Mouse (Mus musculus) midbrain, postnatal 0 days (tissue): ENCODE measurements at regions not wholly inside any gene's neighbourhood (a gene's known extent, or its start where the extent isn't known, plus 50 kb on each side); places are given as distances from the start of the nearest gene placed in this dataset.
A peak's percentile ranks its signal among the peaks of the same experiment; 100 is the strongest.

Experiments
- ATAC-seq: fragments of 200-750 bp; cut with Nextera tagmentation; 2 replicates; pipeline ENCODE4 v1.8.0; 2017; ENCODE audit warnings: moderate number of reproducible peaks, mild to moderate bottlenecking, moderate TSS enrichment, moderate library complexity; ENCODE audit not compliant: low FRiP score
- DNase-seq: peaks from one replicate; pipeline ENCODE4 v3.0.0-alpha.2; 2015; ENCODE audit warnings: low spot score
- H3K27ac ChIP-seq: fragments of 300-500 bp; sonication (generic); 2 replicates; pipeline ENCODE4 v1.5.1; 2014; ENCODE audit warnings: low read depth, mild to moderate bottlenecking, low read length, mixed read lengths
- H3K27me3 ChIP-seq: fragments of 300-500 bp; sonication (generic); 2 replicates; pipeline ENCODE4 v1.6.1; 2014; ENCODE audit warnings: low read length, control low read depth, mixed read lengths; ENCODE audit not compliant: insufficient read depth
- H3K36me3 ChIP-seq: fragments of 300-500 bp; sonication (generic); 2 replicates; pipeline ENCODE4 v1.6.1; 2014; ENCODE audit warnings: low read length, control low read depth, mixed read lengths; ENCODE audit not compliant: insufficient read depth
- H3K4me1 ChIP-seq: fragments of 300-500 bp; sonication (generic); 2 replicates; pipeline ENCODE4 v1.6.1; 2014; ENCODE audit warnings: mild to moderate bottlenecking, control low read depth, antibody characterized with exemption, low read length, mixed read lengths; ENCODE audit not compliant: insufficient read depth
- H3K4me2 ChIP-seq: fragments of 300-500 bp; sonication (generic); 2 replicates; pipeline ENCODE4 v1.6.1; 2014; ENCODE audit warnings: low read depth, mild to moderate bottlenecking, low read length, mixed read lengths; ENCODE audit not compliant: poor library complexity, severe bottlenecking
- H3K4me3 ChIP-seq: fragments of 300-500 bp; sonication (generic); 2 replicates; pipeline ENCODE4 v1.5.1; 2014; ENCODE audit warnings: low read depth, mild to moderate bottlenecking, low read length, moderate library complexity
- H3K9ac ChIP-seq: fragments of 300-500 bp; sonication (generic); replicated peaks from 2 replicates; pipeline ENCODE4 v1.6.1; 2014; ENCODE audit warnings: mild to moderate bottlenecking, low read length, moderate library complexity, mixed read lengths; ENCODE audit not compliant: poor library complexity, severe bottlenecking
- H3K9me3 ChIP-seq: fragments of 300-500 bp; sonication (generic); 2 replicates; pipeline ENCODE4 v1.6.1; 2016; ENCODE audit warnings: low read length, control low read depth
- CTCF ChIP-seq: IDR thresholded peaks from 2 replicates; pipeline ENCODE4 v1.5.1; 2016; ENCODE audit warnings: antibody characterized with exemption, mild to moderate bottlenecking
- WGBS: fragments of 180-500 bp; shearing (Covaris S2); extraction: QIAGEN DNeasy Blood & Tissue Kit; methylation state at CpG from one replicate; pipeline ENCODE4 v1.1.7; 2014; 5-methylcytosine and 5-hydroxymethylcytosine counted together

DNA sequence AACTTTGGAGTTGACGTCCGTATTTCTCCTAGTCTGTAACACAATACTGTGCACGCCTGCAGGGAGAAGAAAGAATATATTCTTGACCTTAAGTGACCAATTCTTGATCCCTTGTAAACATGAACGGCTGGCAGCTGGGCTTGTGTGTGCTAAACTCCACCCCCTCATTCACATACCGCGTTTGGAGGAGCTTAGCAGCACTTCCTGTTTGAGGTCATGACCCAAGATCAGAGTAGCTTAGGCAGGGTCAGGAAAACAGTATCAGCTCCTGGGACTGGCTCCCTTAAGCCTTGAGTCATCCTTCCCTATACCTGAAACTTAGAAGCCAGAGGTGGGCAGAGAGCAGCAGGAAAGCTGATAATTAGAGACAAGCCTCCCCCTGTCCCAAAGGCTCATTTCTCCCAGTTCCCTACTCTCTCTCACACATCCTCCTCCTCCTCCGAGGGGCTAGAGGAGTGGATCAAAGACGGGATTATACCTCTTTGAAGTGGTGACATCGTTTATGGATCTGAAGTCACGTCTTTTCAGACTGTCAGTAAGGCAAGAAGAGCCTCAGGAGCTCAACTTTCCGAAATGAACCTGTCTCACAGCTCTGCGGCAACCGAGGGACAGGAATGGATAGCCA, 127.3 kb upstream of the Zfand5 start:
- no peak overlapping the region for H3K9ac ChIP-seq
- H3K4me3 ChIP-seq: no peak overlapping the region
- H3K4me2 ChIP-seq: 0 out of 2 replicates have a peak overlapping the region, but pooled peaks have one; percentile 4
- no peak overlapping the region for H3K27ac ChIP-seq
- TF ChIP-seq CTCF: no peak
- H3K4me1 ChIP-seq: peaks cover 5% of the 10 kb centered on the region; the same call in 1 of the 2 replicates
- 11% methylated on average over 13 of the region's 13 CpGs for WGBS
- DNase-seq (no peak), ATAC-seq (no peak)
- H3K9me3 ChIP-seq: no peaks in the 10 kb centered on the region
- H3K27me3 ChIP-seq: no peaks in the 10 kb centered on the region
- no peaks in the 10 kb centered on the region for H3K36me3 ChIP-seq

DNA sequence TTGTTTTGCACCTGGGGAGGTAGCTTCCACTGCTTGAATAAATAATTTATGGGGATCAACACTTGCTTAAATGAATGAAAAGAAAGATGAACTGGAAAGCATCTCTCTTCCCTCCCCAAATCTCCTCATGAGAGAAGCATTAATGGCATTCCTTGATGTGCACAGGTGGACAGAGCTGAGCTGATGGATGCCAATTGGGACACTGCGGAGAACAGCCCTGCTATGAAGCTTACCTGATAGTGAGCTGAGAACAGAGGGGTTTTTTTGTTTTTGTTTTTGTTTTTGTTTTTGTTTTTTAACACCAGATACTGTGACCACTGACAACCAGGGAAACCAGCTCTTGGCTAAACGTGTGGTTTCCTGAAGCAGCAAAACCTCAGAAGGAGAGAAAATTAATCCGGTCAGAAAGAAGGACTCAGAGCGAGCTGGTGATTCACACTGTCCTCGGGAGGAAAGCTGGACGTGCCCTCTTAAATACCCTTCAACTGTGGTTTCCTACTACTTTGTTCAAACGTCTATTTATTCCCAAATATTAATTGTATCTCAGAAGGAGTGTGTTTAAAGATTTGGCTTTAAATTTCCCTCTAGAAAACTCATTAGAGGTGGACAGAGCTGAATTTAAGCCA, 128.0 kb upstream of the Zfand5 start:
- no peak for ATAC-seq
- Histone ChIP-seq H3K36me3 (no peaks in the 10 kb centered on the region), H3K4me3 (no peak overlapping the region), H3K4me2 (no peak overlapping the region), H3K9ac (no peak overlapping the region), H3K27me3 (no peaks in the 10 kb centered on the region), H3K9me3 (no peaks in the 10 kb centered on the region), H3K27ac (no peak overlapping the region), H3K4me1 (peaks cover 5% of the 10 kb centered on the region; the same call in 1 of the 2 replicates)
- TF ChIP-seq CTCF: no peak
- 28% methylated on average over 7 of the region's 7 CpGs for WGBS
- no peak for DNase-seq

DNA sequence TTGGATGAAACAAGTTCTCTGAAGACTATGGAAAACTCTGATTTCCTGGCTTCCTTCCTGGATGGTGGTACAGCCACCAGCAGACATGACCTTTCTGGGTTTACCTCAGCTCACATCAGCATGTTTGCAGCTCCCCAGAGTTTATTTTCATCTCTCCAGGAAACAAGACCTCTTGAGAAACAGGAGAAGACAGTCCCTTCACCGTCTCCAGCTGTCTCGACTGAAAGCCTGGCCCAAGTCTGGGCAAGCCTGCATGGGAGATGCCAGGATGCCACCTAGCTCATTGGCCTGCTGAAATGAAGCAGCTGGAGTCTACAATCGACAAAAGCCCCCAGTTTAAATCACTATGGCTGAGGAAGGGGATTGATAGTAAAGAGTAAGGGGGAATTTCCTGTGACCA, 131.6 kb upstream of the Zfand5 start:
- TF ChIP-seq CTCF: no peak
- H3K9me3 ChIP-seq: no peaks in the 10 kb centered on the region
- H3K4me3 ChIP-seq: no peak overlapping the region
- H3K4me2 ChIP-seq: no peak overlapping the region
- H3K9ac ChIP-seq: no peak overlapping the region
- 65% methylated on average over 3 of the region's 3 CpGs for WGBS
- H3K27me3 ChIP-seq: no peaks in the 10 kb centered on the region
- no peaks in the 10 kb centered on the region for H3K36me3 ChIP-seq
- ATAC-seq (no peak), DNase-seq (no peak)
- H3K27ac ChIP-seq: no peak overlapping the region
- peaks cover 7% of the 10 kb centered on the region; the same call in 1 of the 2 replicates for H3K4me1 ChIP-seq

DNA sequence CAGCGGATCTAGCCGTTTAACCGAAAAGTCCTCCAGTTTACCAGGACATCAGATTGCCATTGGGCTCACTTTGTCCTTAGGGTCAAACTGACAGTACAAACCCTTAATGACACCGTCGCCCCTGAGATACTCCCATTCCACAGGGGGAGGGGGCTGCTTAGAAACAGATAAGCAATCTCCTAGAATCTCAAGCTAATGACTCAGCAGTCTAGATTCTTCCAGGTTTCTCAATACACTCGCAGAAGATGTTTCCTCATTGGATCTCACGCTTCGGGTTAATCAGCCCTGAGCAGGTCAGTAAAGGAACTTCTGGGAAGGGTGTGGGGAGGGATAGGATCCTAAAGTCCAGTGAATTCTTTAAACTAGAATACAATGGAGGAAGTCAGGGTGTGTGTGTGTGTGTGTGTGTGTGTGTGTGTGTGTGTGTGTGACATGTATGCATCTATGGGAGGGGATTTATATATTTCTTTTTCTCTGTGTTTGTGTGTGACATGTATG, 133.0 kb upstream of the Zfand5 start:
- Histone ChIP-seq H3K4me1 (peaks cover 4% of the 10 kb centered on the region; the same call in 1 of the 2 replicates), H3K4me2 (no peak overlapping the region), H3K27ac (no peak overlapping the region), H3K9me3 (no peaks in the 10 kb centered on the region), H3K4me3 (no peak overlapping the region), H3K9ac (no peak overlapping the region), H3K36me3 (no peaks in the 10 kb centered on the region), H3K27me3 (no peaks in the 10 kb centered on the region)
- ATAC-seq (no peak), DNase-seq (no peak)
- 93% methylated on average over 8 of the region's 8 CpGs for WGBS
- no peak for TF ChIP-seq CTCF

DNA sequence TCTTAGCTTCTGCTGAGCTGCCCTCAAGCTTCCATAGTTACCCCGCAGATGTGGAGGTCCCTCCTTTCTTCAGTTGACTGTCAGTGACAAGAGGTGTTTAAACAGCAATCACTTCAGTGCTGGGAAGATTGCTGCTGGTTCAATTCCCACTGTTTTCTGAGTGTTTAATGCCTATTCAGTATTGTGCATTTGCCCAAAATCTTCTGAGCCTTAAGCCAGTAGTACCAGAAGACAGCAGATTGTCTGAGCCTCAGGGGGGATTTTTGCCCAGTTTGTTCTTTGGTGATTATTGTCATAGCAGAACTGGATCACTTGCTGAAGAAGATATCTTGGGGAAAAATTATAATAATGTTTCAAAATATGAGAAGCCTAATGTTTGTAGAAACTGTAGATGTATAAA, 135.3 kb upstream of the Zfand5 start:
- H3K4me3 ChIP-seq: no peak overlapping the region
- DNase-seq: peak; percentile 58
- H3K4me2 ChIP-seq: no peak overlapping the region
- 59% methylated on average over 1 of the region's 1 CpGs for WGBS
- no peak overlapping the region for H3K27ac ChIP-seq
- H3K36me3 ChIP-seq: no peaks in the 10 kb centered on the region
- H3K27me3 ChIP-seq: no peaks in the 10 kb centered on the region
- H3K9me3 ChIP-seq: no peaks in the 10 kb centered on the region
- no peak for ATAC-seq
- no peak overlapping the region for H3K9ac ChIP-seq
- peaks cover 4% of the 10 kb centered on the region; the same call in 1 of the 2 replicates for H3K4me1 ChIP-seq
- no peak for TF ChIP-seq CTCF

DNA sequence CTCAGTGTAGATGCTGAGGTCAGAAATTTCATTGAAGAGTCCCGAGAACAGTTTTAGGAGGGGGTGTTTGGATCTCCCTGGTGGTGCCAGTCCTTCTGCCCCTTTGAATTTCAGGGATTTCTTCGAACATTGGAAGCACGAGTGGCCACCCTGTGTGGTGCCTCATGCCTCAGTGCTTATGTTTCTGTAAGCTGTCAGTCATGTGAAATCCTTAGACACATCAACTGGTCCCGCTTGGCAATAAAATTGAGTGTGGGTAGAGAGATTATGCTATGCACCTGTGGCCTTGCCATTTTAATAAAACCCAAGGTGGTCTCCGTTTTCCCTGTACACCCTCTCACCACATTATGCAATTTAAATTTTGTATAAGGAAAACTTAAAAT, 136.1 kb upstream of the Zfand5 start:
- H3K4me2 ChIP-seq: no peak overlapping the region
- H3K9ac ChIP-seq: no peak overlapping the region
- WGBS: 25% methylated on average over 5 of the region's 5 CpGs
- H3K4me1 ChIP-seq: peaks cover 4% of the 10 kb centered on the region; the same call in 1 of the 2 replicates
- H3K27ac ChIP-seq: no peak overlapping the region
- DNase-seq (peak; percentile 83), ATAC-seq (peak; percentile 59; the same call in 1 of the 2 replicates)
- no peak overlapping the region for H3K4me3 ChIP-seq
- H3K27me3 ChIP-seq: no peaks in the 10 kb centered on the region
- no peak for TF ChIP-seq CTCF
- H3K9me3 ChIP-seq: no peaks in the 10 kb centered on the region
- H3K36me3 ChIP-seq: no peaks in the 10 kb centered on the region
